Comparison of ENCODE assay signal across 19 mouse cellular contexts in the genomic region with DNA sequence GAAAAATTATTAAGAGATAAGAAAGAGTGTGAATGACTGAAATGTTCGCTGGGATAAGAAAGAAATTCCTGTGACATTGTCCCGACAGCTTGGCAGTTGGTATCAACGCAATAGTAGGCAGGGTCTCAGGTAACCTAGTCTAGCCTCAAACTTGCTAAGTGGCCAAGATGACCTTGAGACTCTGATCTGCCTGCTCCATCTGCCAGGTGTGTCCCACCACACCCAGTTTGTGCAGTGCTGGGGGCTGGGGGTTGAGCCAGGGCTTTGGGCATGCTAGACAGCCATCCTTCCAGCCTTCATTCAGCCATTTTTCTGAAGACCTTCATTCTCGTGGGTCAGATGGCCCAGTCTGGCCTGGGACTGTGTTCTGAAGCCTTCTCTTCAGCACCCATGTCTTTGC. TPM values are rescaled to one million over a fixed set of nuclear protein-coding genes. Genes with fewer than 3 reads are reported as not detected.
DNase-seq lines count a peak whose midpoint lies in the region; ATAC-seq and TF ChIP-seq lines count a peak whose summit lies in the region.
"Had no signal": no experiment of that assay in that cellular context is flagged by ENCODE, and none has a peak within 500 bp of the region (broad histone marks: within the 10 kb centered on the region; RNA-seq: fewer than 3 reads in every experiment).

No protein-coding gene starts in this region.

- no peak overlapping the region for H3K4me3 ChIP-seq in heart, embryonic 15.5 days
- H3K4me3 ChIP-seq in layer of hippocampus, adult 2 months, result no peak overlapping the region
- 0 out of 4 replicates have a peak overlapping the region, but pooled peaks of 1 of the 2 experiments have one; percentile 11 for H3K4me3 ChIP-seq in ES-E14 (ENCODE audit: insufficient read depth in 1 of 2, low read depth in 1 of 2, low read length in 2 of 2, poor library complexity in 1 of 2, severe bottlenecking in 1 of 2)
- no peak overlapping the region for H3K4me3 ChIP-seq in cortical plate, adult 2 months (ENCODE audit: insufficient read depth, low read length)
- H3K4me3 ChIP-seq: forebrain, embryonic 12.5 days; limb, embryonic 10.5 days had no signal

- no peak for ATAC-seq in heart, embryonic 15.5 days (replicated peaks; ENCODE audit: insufficient number of reproducible peaks, insufficient read depth, low FRiP score, low read depth)
- ATAC-seq: hindbrain, postnatal 0 days; intestine, postnatal 0 days had no signal

- peak overlapping the region; percentile 24 for H3K27ac ChIP-seq in heart, embryonic 15.5 days
- H3K27ac ChIP-seq in layer of hippocampus, adult 2 months, result peak overlapping the region; percentile 51; the same call in 1 of the 2 replicates
- peak overlapping the region; percentile 85; the same call in 1 of the 2 replicates for H3K27ac ChIP-seq in ES-E14 (ENCODE audit: insufficient read depth, low read depth, low read length, poor library complexity, severe bottlenecking)
- peak overlapping the region; percentile 12; the same call in 1 of the 2 replicates for H3K27ac ChIP-seq in cortical plate, adult 2 months (ENCODE audit: insufficient read depth, low read length)
- H3K27ac ChIP-seq: forebrain, embryonic 12.5 days; hindbrain, postnatal 0 days; limb, embryonic 10.5 days; stomach, postnatal 0 days had no signal

- no peaks in the 10 kb centered on the region for H3K9me3 ChIP-seq in heart, embryonic 15.5 days (replicated peaks)
- no peaks in the 10 kb centered on the region for H3K9me3 ChIP-seq in ES-E14 (ENCODE audit: control insufficient read depth, insufficient read depth, low read depth, low read length)
- H3K9me3 ChIP-seq: forebrain, embryonic 12.5 days; limb, embryonic 10.5 days had no signal

- H3K4me2 ChIP-seq in heart, embryonic 15.5 days, result no peak overlapping the region
- H3K4me2 ChIP-seq: forebrain, embryonic 12.5 days; heart, embryonic 11.5 days had no signal

- WGBS in heart, embryonic 15.5 days, result 66% methylated on average over 4 of the region's 4 CpGs

- no peaks in the 10 kb centered on the region for H3K36me3 ChIP-seq in heart, embryonic 15.5 days
- H3K36me3 ChIP-seq in ES-E14 (ENCODE audit: control insufficient read depth, insufficient read depth, low read length, poor library complexity, severe bottlenecking), result no peaks in the 10 kb centered on the region
- H3K36me3 ChIP-seq: forebrain, embryonic 12.5 days; limb, embryonic 10.5 days had no signal

- H3K27me3 ChIP-seq in heart, embryonic 15.5 days, result no peaks in the 10 kb centered on the region
- H3K27me3 ChIP-seq: forebrain, embryonic 12.5 days had no signal

- DNase-seq in heart, adult 8-10 months (ENCODE audit: low spot score), result no peak
- no peak for DNase-seq in layer of hippocampus, adult 2 months (ENCODE audit: low spot score in 2 of 2)
- DNase-seq in layer of hippocampus, postnatal 25 days (ENCODE audit: extremely low spot score in 1 of 2, low spot score in 1 of 2), result no peak
- no peak for DNase-seq in ES-E14 (ENCODE audit: low read depth, low spot score)
- DNase-seq in frontal cortex, postnatal 10 days (ENCODE audit: low spot score in 2 of 2), result no peak
- DNase-seq: cerebellum, adult 18-20 months; cerebellum, postnatal 25 days; gastrocnemius, postnatal 10 days; layer of hippocampus, adult 9-11 months; liver, postnatal 0 days; lung, postnatal 36 days had no signal

- H3K9ac ChIP-seq in heart, embryonic 15.5 days, result no peak overlapping the region
- H3K9ac ChIP-seq in ES-E14 (ENCODE audit: insufficient read depth, low read depth, low read length, poor library complexity, severe bottlenecking), result no peak overlapping the region
- H3K9ac ChIP-seq: forebrain, embryonic 12.5 days; liver, postnatal 0 days had no signal

- in situ Hi-C loops in ES-E14 (cut with MboI; ENCODE audit: low sequenced_read_pairs in 2 of 2, unreplicated experiment in 2 of 2), result no loop called here

- TF ChIP-seq POLR2A in cortical plate, adult 2 months (IDR thresholded peaks at IDR 0.05; ENCODE audit: extremely low read depth, insufficient read depth, low read length), result no peak

- no peak for TF ChIP-seq CTCF in layer of hippocampus, adult 2 months (conservative IDR thresholded peaks at IDR 0.05)
- no peak for TF ChIP-seq CTCF in cortical plate, adult 2 months (IDR thresholded peaks at IDR 0.05; ENCODE audit: extremely low read depth, insufficient read depth, low read length)

- H3K4me1 ChIP-seq in heart, embryonic 15.5 days (replicated peaks), result peaks cover 52% of the 10 kb centered on the region
- H3K4me1 ChIP-seq in ES-E14 (ENCODE audit: control insufficient read depth in 2 of 2, insufficient read depth in 2 of 2, low read length in 2 of 2, poor library complexity in 1 of 2), result peaks cover 14 to 30% of the 10 kb centered on the region in 2 experiments
- no peaks in the 10 kb centered on the region for H3K4me1 ChIP-seq in cortical plate, adult 2 months (ENCODE audit: control insufficient read depth, insufficient read depth, low read length)

TF ChIP-seq in ES-E14, 5 proteins besides CTCF, POLR2A, EP300 and RAD21:
- TF ChIP-seq ZNF384 (IDR thresholded peaks at IDR 0.05; ENCODE audit: low read depth, low read length) (no peak), HCFC1 (IDR thresholded peaks at IDR 0.05; ENCODE audit: borderline replicate concordance, insufficient read depth, low read length) (no peak), ZC3H11A (IDR thresholded peaks at IDR 0.05; ENCODE audit: borderline replicate concordance, low read depth, low read length) (no peak), MAFK (IDR thresholded peaks at IDR 0.05; ENCODE audit: insufficient read depth, low read depth, low read length) (no peak), CHD2 (IDR thresholded peaks at IDR 0.05; ENCODE audit: low read depth, low read length) (no peak)

RNA-seq across cellular contexts. Expression of gene Qk, which starts 46.9 kb away (rescaled TPM):
- 34.3 and 43.3 TPM in 2 replicates for polyA plus RNA-seq in heart, embryonic 15.5 days (2015; fragmentation: Nextera tagmentation; extraction: Ambion mirVana)
- total RNA-seq in heart, adult 8-10 months (2022), result 100 to 1,000 TPM; 453 to 510 (median 503) TPM
- 100 to 1,000 TPM; 364 to 385 TPM for total RNA-seq in layer of hippocampus, adult 2 months (2021)
- total RNA-seq in layer of hippocampus, postnatal 25 days (2021), result 100 to 1,000 TPM; 413 to 454 TPM
- 129 and 184 TPM in 2 replicates for total RNA-seq in ES-E14 (2012; rRNA removed)
- polyA plus RNA-seq in cortical plate, adult 2 months (2012; rRNA removed), result 263 and 285 TPM in 2 replicates

Comparison
In these comparisons a context has a peak if more than half of its experiments do, and no peak if none do; other contexts are left out.
1. H3K27ac ChIP-seq: peak in every context shown above with its lines; median percentile 85 in ES-E14; 51 in layer of hippocampus, adult 2 months; 24 in heart, embryonic 15.5 days; 12 in cortical plate, adult 2 months.